Mouse (Mus musculus): ENCODE data around the gene Agap1. TPM values are rescaled to one million over a fixed set of nuclear protein-coding genes. Genes with fewer than 3 reads are reported as not detected.

Gene Agap1
- total and polyA plus RNA-seq, 3 experiments = 0.01 TPM; not detected in 2

GRCm38 (mm10) chr1:89823036-89823435 is 368.4 kb downstream of the Agap1 start:
- no peaks in the 10 kb centered on the region for H3K9me3 ChIP-seq (replicated peaks; ENCODE audit: insufficient read depth, low read length)
- DNase-seq (ENCODE audit: low read depth, low spot score) = no peak
- no peaks in the 10 kb centered on the region for H3K27me3 ChIP-seq (ENCODE audit: control insufficient read depth in 1 of 2, insufficient read depth in 2 of 2, low read length in 2 of 2)
- no peaks in the 10 kb centered on the region for H3K79me2 ChIP-seq (ENCODE audit: control insufficient read depth, insufficient read depth, low read length, poor library complexity)
- no peaks in the 10 kb centered on the region for H3K4me1 ChIP-seq (ENCODE audit: control insufficient read depth in 1 of 2, insufficient read depth in 2 of 2, low read length in 2 of 2)
- H3K36me3 ChIP-seq (ENCODE audit: control insufficient read depth in 1 of 2, insufficient read depth in 2 of 2, low read length in 2 of 2) = no peaks in the 10 kb centered on the region
- no peak overlapping the region for H3K4me3 ChIP-seq (ENCODE audit: control insufficient read depth in 1 of 2, insufficient read depth in 1 of 2, low read depth in 2 of 2, low read length in 2 of 2)
- TF ChIP-seq ZNF384 (IDR thresholded peaks at IDR 0.05; ENCODE audit: low read depth, low read length) = no peak
- no peak for TF ChIP-seq RAD21 (IDR thresholded peaks at IDR 0.05; ENCODE audit: low read depth, low read length)
- TF ChIP-seq TAL1 (IDR thresholded peaks at IDR 0.05; ENCODE audit: low read length) = no peak
- TF ChIP-seq CTCF (IDR thresholded peaks at IDR 0.05 in 2 of 3, conservative IDR thresholded peaks at IDR 0.05 in 1 of 3; ENCODE audit: control insufficient read depth in 1 of 3, insufficient read depth in 1 of 3, low read depth in 2 of 3, low read length in 3 of 3, poor library complexity in 1 of 3, severe bottlenecking in 1 of 3) = no peak
- no peak for TF ChIP-seq ELF1 (IDR thresholded peaks at IDR 0.05; ENCODE audit: low read depth, low read length)
- TF ChIP-seq ETS1 (IDR thresholded peaks at IDR 0.05; ENCODE audit: low read depth, low read length) = no peak
- TF ChIP-seq BHLHE40 (IDR thresholded peaks at IDR 0.05; ENCODE audit: borderline replicate concordance, low read depth, low read length) = no peak
- no peak for TF ChIP-seq GATA1 (IDR thresholded peaks at IDR 0.05; ENCODE audit: low read depth, low read length)
- no peak for TF ChIP-seq TBP (IDR thresholded peaks at IDR 0.05; ENCODE audit: low read depth, low read length)
- no peak for TF ChIP-seq USF2 (IDR thresholded peaks at IDR 0.05; ENCODE audit: borderline replicate concordance in 1 of 2, insufficient read depth in 1 of 2, low read depth in 1 of 2, low read length in 2 of 2)
- TF ChIP-seq SIN3A (IDR thresholded peaks at IDR 0.05; ENCODE audit: low read length) = no peak
- no peak for TF ChIP-seq HCFC1 (IDR thresholded peaks at IDR 0.05; ENCODE audit: low read depth, low read length)
- TF ChIP-seq JUND (IDR thresholded peaks at IDR 0.05; ENCODE audit: low read depth, low read length) = no peak
- no peak for TF ChIP-seq UBTF (IDR thresholded peaks at IDR 0.05; ENCODE audit: borderline replicate concordance, insufficient read depth, low read depth, low read length)
- no peak overlapping the region for H3K27ac ChIP-seq (ENCODE audit: control insufficient read depth, low read depth, low read length)
- H3K9ac ChIP-seq (ENCODE audit: control insufficient read depth, low read depth, low read length, poor library complexity, severe bottlenecking) = no peak overlapping the region

- H3K36me3 ChIP-seq (ENCODE audit: control insufficient read depth in 1 of 2, insufficient read depth in 2 of 2, low read length in 2 of 2) = no peaks in the 10 kb centered on the region
- H3K27ac ChIP-seq (ENCODE audit: control insufficient read depth, low read depth, low read length) = no peak overlapping the region
- H3K4me1 ChIP-seq (ENCODE audit: control insufficient read depth in 1 of 2, insufficient read depth in 2 of 2, low read length in 2 of 2) = no peaks in the 10 kb centered on the region
- H3K27me3 ChIP-seq (ENCODE audit: control insufficient read depth in 1 of 2, insufficient read depth in 2 of 2, low read length in 2 of 2) = no peaks in the 10 kb centered on the region
- H3K4me3 ChIP-seq (ENCODE audit: control insufficient read depth in 1 of 2, insufficient read depth in 1 of 2, low read depth in 2 of 2, low read length in 2 of 2) = no peak overlapping the region
- H3K9ac ChIP-seq (ENCODE audit: control insufficient read depth, low read depth, low read length, poor library complexity, severe bottlenecking) = no peak overlapping the region
- H3K9me3 ChIP-seq (replicated peaks; ENCODE audit: insufficient read depth, low read length) = no peaks in the 10 kb centered on the region
- H3K79me2 ChIP-seq (ENCODE audit: control insufficient read depth, insufficient read depth, low read length, poor library complexity) = no peaks in the 10 kb centered on the region
- DNase-seq (ENCODE audit: low read depth, low spot score) = no peak
- no peak for TF ChIP-seq ETS1 (IDR thresholded peaks at IDR 0.05; ENCODE audit: low read depth, low read length)
- TF ChIP-seq UBTF (IDR thresholded peaks at IDR 0.05; ENCODE audit: borderline replicate concordance, insufficient read depth, low read depth, low read length) = no peak
- no peak for TF ChIP-seq BHLHE40 (IDR thresholded peaks at IDR 0.05; ENCODE audit: borderline replicate concordance, low read depth, low read length)
- TF ChIP-seq USF1 (IDR thresholded peaks at IDR 0.05; ENCODE audit: low read depth, low read length) = no peak
- no peak for TF ChIP-seq POLR2AphosphoS5 (IDR thresholded peaks at IDR 0.05; ENCODE audit: borderline replicate concordance, low read depth, low read length)
- TF ChIP-seq POLR2A (IDR thresholded peaks at IDR 0.05; ENCODE audit: control insufficient read depth in 1 of 2, insufficient read depth in 1 of 2, low read depth in 1 of 2, low read length in 2 of 2, poor library complexity in 1 of 2) = no peak
- no peak for TF ChIP-seq TAL1 (IDR thresholded peaks at IDR 0.05; ENCODE audit: low read length)
- no peak for TF ChIP-seq MAFK (IDR thresholded peaks at IDR 0.05; ENCODE audit: borderline replicate concordance, low read depth, low read length)
- TF ChIP-seq CTCF (IDR thresholded peaks at IDR 0.05 in 2 of 3, conservative IDR thresholded peaks at IDR 0.05 in 1 of 3; ENCODE audit: control insufficient read depth in 1 of 3, insufficient read depth in 1 of 3, low read depth in 2 of 3, low read length in 3 of 3, poor library complexity in 1 of 3, severe bottlenecking in 1 of 3) = no peak
- TF ChIP-seq USF2 (IDR thresholded peaks at IDR 0.05; ENCODE audit: borderline replicate concordance in 1 of 2, insufficient read depth in 1 of 2, low read depth in 1 of 2, low read length in 2 of 2) = no peak
- TF ChIP-seq ELF1 (IDR thresholded peaks at IDR 0.05; ENCODE audit: low read depth, low read length) = no peak
- TF ChIP-seq CHD1 (IDR thresholded peaks at IDR 0.05; ENCODE audit: low read depth, low read length) = no peak
- no peak for TF ChIP-seq E2F4 (IDR thresholded peaks at IDR 0.05; ENCODE audit: borderline replicate concordance, low read depth, low read length)
- TF ChIP-seq SIN3A (IDR thresholded peaks at IDR 0.05; ENCODE audit: low read length) = no peak
- no peak for TF ChIP-seq POLR2AphosphoS2 (IDR thresholded peaks at IDR 0.05; ENCODE audit: low read length)
- no peak for TF ChIP-seq ZC3H11A (IDR thresholded peaks at IDR 0.05; ENCODE audit: low read depth, low read length)
- no peak for TF ChIP-seq RAD21 (IDR thresholded peaks at IDR 0.05; ENCODE audit: low read depth, low read length)
- TF ChIP-seq HCFC1 (IDR thresholded peaks at IDR 0.05; ENCODE audit: low read depth, low read length) = no peak
- no peak for TF ChIP-seq NRF1 (IDR thresholded peaks at IDR 0.05; ENCODE audit: insufficient read depth, low read depth, low read length, poor library complexity, severe bottlenecking)
- TF ChIP-seq MXI1 (IDR thresholded peaks at IDR 0.05; ENCODE audit: low read depth, low read length) = no peak
Measured at GRCm38 (mm10) chr1:89827051-89827450, 372.4 kb downstream of the Agap1 start.

All from MEL (cell line).